Mouse (Mus musculus) olfactory bulb, adult 2 months (tissue): ENCODE results near the gene Pdzd2. TPM values are rescaled to one million over a fixed set of nuclear protein-coding genes. Genes with fewer than 3 reads are reported as not detected.

Source experiments
- H3K27ac ChIP-seq: fragments of 200-500 bp; 2 replicates; pipeline ENCODE4 v1.5.1; 2012; ENCODE audit warnings: low read depth, low read length; ENCODE audit not compliant: insufficient read depth
- H3K4me1 ChIP-seq: fragments of 200-500 bp; 2 replicates; pipeline ENCODE4 v1.6.1; 2012; ENCODE audit warnings: low read length; ENCODE audit not compliant: control insufficient read depth, insufficient read depth
- H3K4me3 ChIP-seq: fragments of 200-500 bp; 2 replicates; pipeline ENCODE4 v1.5.1; 2012; ENCODE audit warnings: mild to moderate bottlenecking, low read depth, low read length, moderate library complexity; ENCODE audit not compliant: insufficient read depth
- CTCF ChIP-seq: fragments of 200-500 bp; IDR thresholded peaks from 2 replicates; pipeline ENCODE4 v1.5.1; 2012; ENCODE audit warnings: low read depth, mild to moderate bottlenecking, low read length, moderate library complexity; ENCODE audit not compliant: insufficient read depth
- POLR2A ChIP-seq: fragments of 200-500 bp; IDR thresholded peaks from 2 replicates; pipeline ENCODE4 v1.6.1; 2012; ENCODE audit warnings: mild to moderate bottlenecking, low read depth, low read length, moderate library complexity; ENCODE audit not compliant: insufficient read depth
- WGBS: fragments of 180-500 bp; shearing (Covaris S2); methylation state at CpG from one replicate; pipeline ENCODE4 v1.1.7; 2018; 5-methylcytosine and 5-hydroxymethylcytosine counted together
- polyA plus RNA-seq: library from polyadenylated mRNA; stranded (reverse); fragments of >200 nt; gene quantifications from 2 replicates; pipeline ENCODE4 v1.2.4, GENCODE M21; 2012; ENCODE audit warnings: low replicate concordance; ENCODE audit not compliant: missing spikeins, insufficient read depth, insufficient read length

The Pdzd2 gene
- polyA plus RNA-seq, 1 experiment = not detected

DNA sequence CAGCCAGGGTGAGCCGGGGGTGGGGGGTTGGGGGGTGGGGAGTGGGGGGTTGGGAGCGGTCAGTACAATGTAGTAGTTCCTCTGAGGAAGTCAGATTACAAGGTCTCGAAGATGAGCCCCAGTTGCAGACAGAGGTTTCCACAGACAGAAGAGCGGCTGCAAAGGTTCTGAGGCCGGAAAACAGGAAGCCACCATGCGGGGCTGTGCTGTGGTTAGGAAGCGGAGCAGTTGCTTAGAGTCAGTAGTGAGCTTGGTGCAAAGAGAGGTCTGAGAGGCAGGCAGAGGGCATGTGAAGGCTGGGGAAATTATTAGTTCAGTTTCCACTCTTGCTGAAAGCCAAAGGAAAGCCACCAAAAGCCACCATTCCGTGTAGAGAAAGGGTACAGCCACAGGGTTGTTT, 303.8 kb downstream of the Pdzd2 start:
- 88% methylated on average over 8 of the region's 8 CpGs for WGBS
- no peak for TF ChIP-seq POLR2A
- TF ChIP-seq CTCF = no peak
- Histone ChIP-seq H3K4me3 (no peak overlapping the region), H3K4me1 (peaks cover 10% of the 10 kb centered on the region), H3K27ac (no peak overlapping the region)

DNA sequence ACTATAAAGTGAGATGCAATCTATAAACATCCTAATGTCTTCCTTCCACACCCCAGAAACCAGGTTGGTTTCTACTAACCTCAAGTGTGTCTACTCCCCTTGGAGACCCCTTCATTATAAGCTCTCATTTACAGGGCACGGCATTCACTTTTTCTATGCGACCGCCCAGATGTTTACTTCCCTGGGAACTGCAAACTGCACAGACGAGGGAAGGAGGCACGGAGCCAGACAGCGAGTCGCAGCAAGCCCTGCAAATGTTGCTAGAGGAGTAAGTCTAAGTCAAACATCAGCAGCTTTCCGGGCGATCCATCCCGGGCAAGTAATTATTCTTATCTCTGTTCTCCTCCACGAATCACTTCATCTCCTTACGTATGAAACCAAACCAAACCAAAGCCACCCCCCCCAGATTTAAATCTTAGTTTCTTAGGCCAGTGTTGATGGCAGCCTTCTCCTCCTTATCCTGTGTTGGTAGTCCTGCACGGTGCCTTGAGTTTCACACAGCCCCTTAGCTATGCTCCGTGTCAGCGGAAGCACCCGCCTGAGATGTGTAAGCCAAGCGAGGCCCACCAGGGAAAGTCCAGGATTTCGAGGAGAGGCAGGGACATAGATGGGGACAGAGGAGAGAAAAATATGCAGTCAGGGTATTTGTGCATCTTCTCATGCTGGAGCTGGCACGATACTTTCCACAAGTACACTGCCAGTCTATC, 305.7 kb downstream of the Pdzd2 start:
- H3K4me3 ChIP-seq = no peak overlapping the region
- 44% methylated on average over 19 of the region's 19 CpGs for WGBS
- TF ChIP-seq CTCF (no peak), POLR2A (no peak)
- peaks cover 10% of the 10 kb centered on the region for H3K4me1 ChIP-seq
- no peak overlapping the region for H3K27ac ChIP-seq

DNA sequence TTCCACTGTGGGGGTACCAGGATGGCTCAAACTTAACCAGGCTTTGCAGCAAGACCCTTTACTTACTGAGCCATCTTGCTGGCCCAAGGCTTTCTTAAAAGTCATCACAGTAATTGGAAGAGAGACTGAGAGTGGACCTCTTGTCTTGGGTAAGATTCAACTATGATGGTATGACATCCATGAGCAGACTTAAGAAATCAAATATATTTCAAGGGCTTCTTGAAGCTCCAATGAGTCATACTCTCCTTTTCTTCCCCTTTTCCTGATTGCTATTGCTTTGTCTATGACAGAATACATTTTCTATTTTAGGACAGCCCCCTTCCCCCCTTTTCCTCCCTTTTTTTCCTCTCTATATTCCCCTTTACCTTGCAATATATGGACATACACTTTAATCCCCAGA, 306.8 kb downstream of the Pdzd2 start:
- Histone ChIP-seq H3K4me1 (peaks cover 10% of the 10 kb centered on the region), H3K4me3 (no peak overlapping the region), H3K27ac (no peak overlapping the region)
- TF ChIP-seq POLR2A (no peak), CTCF (no peak)

DNA sequence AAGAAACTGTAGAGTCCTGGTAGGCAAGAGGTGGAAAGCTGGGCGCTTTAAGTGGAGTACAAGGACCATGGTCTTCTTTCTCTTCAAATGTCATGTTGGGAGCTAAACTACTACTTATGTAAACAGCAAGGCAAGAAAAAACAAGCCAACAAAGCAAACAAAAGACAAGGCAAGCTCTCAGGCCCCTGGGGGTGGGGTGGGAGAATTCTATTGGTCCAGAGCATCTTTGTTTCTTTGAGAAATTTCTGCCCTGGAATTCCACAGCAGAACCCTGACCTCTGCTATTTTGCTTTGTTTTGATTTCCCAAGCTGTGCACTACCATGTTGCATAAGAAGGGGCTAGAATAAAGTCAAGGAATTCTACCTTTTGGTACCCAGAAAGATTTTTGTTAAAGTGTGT, 307.4 kb downstream of the Pdzd2 start:
- TF ChIP-seq POLR2A = no peak
- H3K4me3 ChIP-seq = no peak overlapping the region
- WGBS = 82% methylated on average over 1 of the region's 1 CpGs
- H3K4me1 ChIP-seq = peaks cover 10% of the 10 kb centered on the region
- H3K27ac ChIP-seq = no peak overlapping the region

DNA sequence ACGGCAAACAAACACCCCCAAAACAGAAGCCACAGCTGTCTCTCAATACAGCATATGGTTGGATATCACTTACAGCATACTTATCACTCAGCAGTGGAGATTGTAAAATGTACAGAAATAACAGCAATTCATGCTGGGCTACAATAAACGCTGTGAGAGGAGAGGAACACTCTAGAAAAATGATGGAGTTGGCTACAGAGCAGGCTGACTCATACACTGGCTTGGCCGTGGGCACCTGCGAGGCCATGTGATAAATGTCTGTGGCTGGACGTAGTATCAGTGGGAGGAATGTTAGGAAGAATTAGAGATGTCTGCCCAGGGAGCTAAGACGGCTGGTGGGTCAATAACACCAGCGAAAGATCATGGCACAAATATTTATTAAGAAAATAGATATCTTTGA, 308.0 kb downstream of the Pdzd2 start:
- WGBS = 66% methylated on average over 7 of the region's 7 CpGs

DNA sequence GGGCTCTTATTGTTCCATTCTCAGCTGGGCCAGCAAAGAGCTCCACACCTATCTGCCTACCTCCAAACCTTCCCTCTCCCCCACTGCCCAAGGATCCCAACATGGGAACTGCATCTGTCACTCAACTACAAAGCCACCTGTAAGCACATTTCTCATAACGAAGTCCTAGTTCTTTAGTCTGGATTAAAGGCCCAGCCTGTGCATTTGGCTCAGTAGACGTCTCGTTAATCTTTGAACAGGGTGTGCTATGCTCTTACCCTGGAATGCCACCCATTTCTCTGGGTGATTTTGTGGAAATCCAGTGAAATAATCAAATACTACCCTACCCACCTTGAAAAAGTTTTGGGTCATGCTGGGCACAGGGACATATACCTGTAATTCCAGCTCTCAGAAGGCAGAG, 308.5 kb downstream of the Pdzd2 start:
- TF ChIP-seq CTCF (no peak), POLR2A (no peak)
- peaks cover 10% of the 10 kb centered on the region for H3K4me1 ChIP-seq
- no peak overlapping the region for H3K27ac ChIP-seq
- WGBS = 77% methylated on average over 3 of the region's 3 CpGs
- H3K4me3 ChIP-seq = no peak overlapping the region

More for the DNA sequence above, 308.0 kb downstream of the Pdzd2 start:
- TF ChIP-seq POLR2A (no peak), CTCF (no peak)
- no peak overlapping the region for H3K27ac ChIP-seq
- no peak overlapping the region for H3K4me3 ChIP-seq
- peaks cover 10% of the 10 kb centered on the region for H3K4me1 ChIP-seq

DNA sequence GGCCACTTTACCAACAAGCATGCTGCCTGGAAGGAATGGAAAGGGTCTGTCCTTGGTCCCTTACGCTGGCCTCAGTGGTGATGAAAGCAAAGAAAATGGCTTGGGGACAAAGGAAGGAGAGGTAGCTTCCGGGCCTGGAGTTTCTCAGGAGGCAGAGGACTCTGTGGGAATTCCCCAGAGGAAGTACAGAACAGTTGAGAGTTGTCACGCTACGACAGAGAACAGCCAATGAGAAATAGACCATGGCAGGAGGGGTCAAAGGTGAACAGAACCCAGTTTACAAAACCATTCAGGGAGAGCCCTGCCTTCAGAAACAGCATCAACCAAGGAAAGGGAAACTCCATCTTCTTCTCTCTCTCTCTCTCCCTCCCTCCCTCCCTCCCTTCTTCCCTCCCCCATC, 309.1 kb downstream of the Pdzd2 start:
- Histone ChIP-seq H3K4me1 (peaks cover 10% of the 10 kb centered on the region), H3K4me3 (no peak overlapping the region), H3K27ac (no peak overlapping the region)
- WGBS = 92% methylated on average over 4 of the region's 4 CpGs
- TF ChIP-seq POLR2A = no peak
- TF ChIP-seq CTCF = no peak

DNA sequence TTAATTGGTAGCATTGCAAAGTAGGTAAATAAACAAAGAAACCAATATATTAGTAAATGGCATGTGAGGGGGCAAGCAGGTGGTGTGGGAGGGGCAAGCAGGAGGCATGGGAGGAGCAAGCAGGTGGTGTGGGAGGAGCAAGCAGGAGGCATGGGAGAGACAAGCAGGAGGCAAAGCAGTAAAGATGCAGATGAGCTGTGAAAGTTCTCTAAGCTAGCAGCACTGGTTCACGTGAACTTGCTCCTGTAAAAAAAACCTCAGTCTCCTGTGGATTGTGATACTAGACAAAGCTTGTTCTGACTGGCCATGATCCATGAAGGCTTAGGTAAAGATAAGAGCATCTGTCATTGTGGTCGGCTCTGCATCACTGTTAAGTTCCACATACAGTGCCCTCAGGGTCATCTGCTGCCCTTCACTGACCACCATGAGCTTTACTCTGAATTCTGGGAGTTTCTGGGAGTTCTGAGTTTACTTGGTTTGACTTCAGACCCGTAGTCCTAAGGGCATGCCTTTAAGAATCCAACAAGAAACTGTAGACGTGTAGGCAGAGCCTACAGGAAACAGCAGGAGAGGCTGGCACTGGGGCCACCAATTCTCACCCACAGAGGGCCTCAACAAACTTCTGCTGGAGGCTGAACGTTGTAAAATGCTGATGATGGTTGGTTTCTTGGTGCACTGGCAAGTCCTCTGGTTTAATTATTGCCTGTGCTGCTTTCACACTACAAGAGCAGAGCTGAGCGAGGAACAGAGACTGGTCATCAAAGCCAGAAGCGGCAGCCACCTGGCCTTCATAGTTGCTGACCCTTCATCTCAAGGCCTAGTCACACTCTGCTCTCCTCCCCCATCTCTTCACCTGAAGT, 309.9 kb downstream of the Pdzd2 start:
- WGBS = 79% methylated on average over 7 of the region's 7 CpGs

DNA sequence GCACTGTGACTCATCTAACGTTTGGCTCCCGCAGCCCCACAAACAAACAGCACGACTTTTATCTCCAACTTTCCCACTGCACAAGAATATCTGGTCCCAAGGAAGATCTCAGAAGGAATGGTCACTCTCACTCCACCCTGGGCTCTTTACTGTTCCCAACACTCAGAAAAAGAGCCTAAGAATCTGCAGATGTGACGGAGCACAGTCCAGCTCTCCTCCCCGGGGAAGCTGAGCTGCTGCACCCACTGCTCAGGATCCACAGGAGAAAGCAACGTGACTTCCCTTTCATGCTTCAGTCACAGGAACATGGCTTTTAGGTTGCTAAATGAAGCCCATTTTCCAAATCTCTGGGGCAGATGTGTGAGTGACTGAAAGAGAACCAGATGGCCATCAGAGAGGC, 311.9 kb downstream of the Pdzd2 start:
- Histone ChIP-seq H3K4me3 (no peak overlapping the region), H3K4me1 (peaks cover 6% of the 10 kb centered on the region), H3K27ac (no peak overlapping the region)
- no peak for TF ChIP-seq CTCF
- no peak for TF ChIP-seq POLR2A
- WGBS = 63% methylated on average over 6 of the region's 6 CpGs

More for the DNA sequence above, 309.9 kb downstream of the Pdzd2 start:
- Histone ChIP-seq H3K4me1 (peaks cover 13% of the 10 kb centered on the region), H3K4me3 (no peak overlapping the region), H3K27ac (no peak overlapping the region)
- TF ChIP-seq CTCF (no peak), POLR2A (no peak)

DNA sequence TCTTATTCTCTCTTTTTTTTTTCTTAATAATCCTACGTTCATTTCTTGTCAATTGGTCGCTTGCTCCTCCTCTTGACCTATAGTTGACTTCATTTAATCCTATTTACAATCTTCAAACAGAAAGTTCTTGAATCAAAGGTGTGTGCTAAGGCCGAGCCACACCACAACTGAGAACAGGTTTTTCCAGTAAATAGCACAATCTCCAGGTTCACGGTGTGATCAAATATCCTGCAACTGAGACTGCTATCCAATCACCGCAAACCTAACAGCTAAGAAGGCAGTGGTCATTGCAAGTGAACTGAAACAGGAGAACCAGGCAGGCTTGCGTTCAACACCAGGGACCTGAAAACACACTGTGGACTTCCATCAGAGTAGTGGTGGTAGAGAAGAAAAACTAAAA, 313.4 kb downstream of the Pdzd2 start:
- TF ChIP-seq POLR2A (no peak), CTCF (no peak)
- Histone ChIP-seq H3K4me3 (no peak overlapping the region), H3K27ac (no peak overlapping the region), H3K4me1 (peaks cover 6% of the 10 kb centered on the region)
- WGBS = 96% methylated on average over 6 of the region's 6 CpGs
